Mouse (Mus musculus) spleen, adult 2 months (tissue): ENCODE data around the gene Pitpnc1. TPM values are rescaled to one million over a fixed set of nuclear protein-coding genes. Genes with fewer than 3 reads are reported as not detected.
A peak's percentile ranks its signal among the peaks of the same experiment; 100 is the strongest.

Experiments
- DNase-seq, 2 experiments: peaks; one replicate each; pipeline versions ENCODE4 v3.0.0 to v3.0.0-alpha.2; 2012 to 2021; ENCODE audit warnings: low spot score in 2 of 2, low read depth in 1 of 2
- H3K27ac ChIP-seq: fragments of 200-500 bp; 2 replicates; pipeline ENCODE4 v1.5.1; 2012; ENCODE audit warnings: low read length, inconsistent platforms; ENCODE audit not compliant: insufficient read depth
- H3K27me3 ChIP-seq: fragments of 200-500 bp; 2 replicates; pipeline ENCODE4 v1.6.1; 2012; ENCODE audit warnings: mild to moderate bottlenecking, moderate library complexity, low read length, inconsistent platforms; ENCODE audit not compliant: control insufficient read depth, insufficient read depth
- H3K36me3 ChIP-seq: fragments of 200-500 bp; 2 replicates; pipeline ENCODE4 v1.6.1; 2012; ENCODE audit warnings: mild to moderate bottlenecking, low read length, inconsistent platforms; ENCODE audit not compliant: control insufficient read depth, insufficient read depth
- H3K4me1 ChIP-seq: fragments of 200-500 bp; 2 replicates; pipeline ENCODE4 v1.6.1; 2011; ENCODE audit warnings: inconsistent platforms; ENCODE audit not compliant: control insufficient read depth, insufficient read depth, insufficient read length
- H3K4me3 ChIP-seq: fragments of 200-500 bp; 2 replicates; pipeline ENCODE4 v1.5.1; 2011; ENCODE audit warnings: mild to moderate bottlenecking, inconsistent platforms; ENCODE audit not compliant: insufficient read depth, insufficient read length; ENCODE audit errors: extremely low read depth
- CTCF ChIP-seq: fragments of 200-500 bp; IDR thresholded peaks from 2 replicates; pipeline ENCODE4 v1.5.1; 2011; ENCODE audit warnings: mild to moderate bottlenecking, inconsistent platforms; ENCODE audit not compliant: insufficient read depth, insufficient read length, insufficient replicate concordance; ENCODE audit errors: extremely low read depth
- POLR2A ChIP-seq: fragments of 200-500 bp; IDR thresholded peaks from 2 replicates; pipeline ENCODE4 v1.6.1; 2011; ENCODE audit warnings: low read depth, low read length, inconsistent platforms
- WGBS: fragments of 180-500 bp; shearing (Covaris S2); methylation state at CpG from one replicate; pipeline ENCODE4 v1.1.7; 2018; 5-methylcytosine and 5-hydroxymethylcytosine counted together
- polyA plus RNA-seq: library from polyadenylated mRNA; depleted of rRNA; stranded (reverse); fragments of >200 nt; gene quantifications from 2 replicates; pipeline ENCODE4 v1.2.3, GENCODE M21; 2012

Pitpnc1 gene
- polyA plus RNA-seq, 1 experiment, result 6.4 TPM

- no peaks in the 10 kb centered on the region for H3K4me1 ChIP-seq
- no peak overlapping the region for H3K4me3 ChIP-seq
- H3K36me3 ChIP-seq, result no peaks in the 10 kb centered on the region
- no peaks in the 10 kb centered on the region for H3K27me3 ChIP-seq
- no peak for DNase-seq
- over 99% methylated on average over 3 of the region's 3 CpGs for WGBS
- H3K27ac ChIP-seq, result no peak overlapping the region
- TF ChIP-seq POLR2A (no peak), CTCF (no peak)
Observed at GRCm38 (mm10) chr11:107283632-107284031, 186.9 kb downstream of the Pitpnc1 start.

GRCm38 (mm10) chr11:107282481-107282880, 188.0 kb downstream of the Pitpnc1 start:
- H3K27me3 ChIP-seq, result no peaks in the 10 kb centered on the region
- WGBS, result 94% methylated on average over 7 of the region's 7 CpGs
- H3K27ac ChIP-seq, result no peak overlapping the region
- H3K36me3 ChIP-seq, result no peaks in the 10 kb centered on the region
- no peak for DNase-seq
- H3K4me1 ChIP-seq, result no peaks in the 10 kb centered on the region
- no peak overlapping the region for H3K4me3 ChIP-seq
- TF ChIP-seq POLR2A (no peak), CTCF (no peak)

- Histone ChIP-seq H3K27me3 (no peaks in the 10 kb centered on the region), H3K27ac (no peak overlapping the region), H3K4me1 (no peaks in the 10 kb centered on the region), H3K4me3 (no peak overlapping the region), H3K36me3 (no peaks in the 10 kb centered on the region)
- TF ChIP-seq CTCF (no peak), POLR2A (no peak)
- DNase-seq, result no peak
- 90% methylated on average over 8 of the region's 8 CpGs for WGBS
Observed at GRCm38 (mm10) chr11:107279258-107279657, 191.2 kb downstream of the Pitpnc1 start.

GRCm38 (mm10) chr11:107276898-107277297, 193.6 kb downstream of the Pitpnc1 start:
- whole genome bisulfite sequencing, result 87% methylated on average over 7 of the region's 7 CpGs
- no peaks in the 10 kb centered on the region for H3K27me3 ChIP-seq
- TF ChIP-seq CTCF (no peak), POLR2A (no peak)
- H3K27ac ChIP-seq, result no peak overlapping the region
- H3K36me3 ChIP-seq, result no peaks in the 10 kb centered on the region
- DNase-seq, result no peak
- H3K4me3 ChIP-seq, result no peak overlapping the region
- H3K4me1 ChIP-seq, result no peaks in the 10 kb centered on the region

- no peak for DNase-seq
- Histone ChIP-seq H3K27ac (no peak overlapping the region), H3K4me1 (no peaks in the 10 kb centered on the region), H3K36me3 (no peaks in the 10 kb centered on the region), H3K4me3 (no peak overlapping the region), H3K27me3 (no peaks in the 10 kb centered on the region)
- WGBS, result 78% methylated on average over 3 of the region's 3 CpGs
- no peak for TF ChIP-seq CTCF
- no peak for TF ChIP-seq POLR2A
Observed at GRCm38 (mm10) chr11:107276337-107276736, 194.2 kb downstream of the Pitpnc1 start.

- TF ChIP-seq CTCF (peak; percentile 38; the same call in 1 of the 2 replicates), POLR2A (no peak)
- H3K27ac ChIP-seq, result no peak overlapping the region
Observed at GRCm38 (mm10) chr11:107275902-107276301, 194.6 kb downstream of the Pitpnc1 start.

GRCm38 (mm10) chr11:107274206-107274605, 196.3 kb downstream of the Pitpnc1 start:
- Histone ChIP-seq H3K4me3 (no peak overlapping the region), H3K36me3 (no peaks in the 10 kb centered on the region), H3K27ac (no peak overlapping the region), H3K4me1 (no peaks in the 10 kb centered on the region), H3K27me3 (no peaks in the 10 kb centered on the region)
- TF ChIP-seq POLR2A (no peak), CTCF (no peak)
- WGBS, result 92% methylated on average over 9 of the region's 9 CpGs
- no peak for DNase-seq

More at GRCm38 (mm10) chr11:107275902-107276301, 194.6 kb downstream of the Pitpnc1 start:
- Histone ChIP-seq H3K36me3 (no peaks in the 10 kb centered on the region), H3K4me3 (no peak overlapping the region), H3K27me3 (no peaks in the 10 kb centered on the region), H3K4me1 (no peaks in the 10 kb centered on the region)
- 60% methylated on average over 6 of the region's 6 CpGs for WGBS
- DNase-seq, result peak in 1 of 2 experiments; percentile 31
